Mouse (Mus musculus): ENCODE measurements around the gene Gm20388. TPM values are rescaled to one million over a fixed set of nuclear protein-coding genes. Genes with fewer than 3 reads are reported as not detected.

Gm20388 gene
- polyA plus RNA-seq, 1 experiment from 2014 or later, result 5.5 TPM

DNA sequence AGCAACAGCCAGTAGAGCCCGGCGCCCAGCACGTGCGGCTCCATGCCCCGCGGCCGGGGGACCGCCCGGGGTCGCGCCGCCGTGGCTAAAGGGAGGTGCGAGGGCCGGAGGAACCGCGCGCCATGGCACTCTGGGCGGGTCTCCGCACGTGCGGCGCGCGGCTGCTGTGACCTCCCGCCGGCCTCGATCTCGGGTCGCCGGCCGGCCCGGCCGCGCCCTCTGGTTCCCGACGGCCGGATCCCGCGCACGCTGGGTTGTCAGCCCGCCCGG lies 2640.3 kb downstream of the Gm20388 start:
- ATAC-seq (ENCODE audit: borderline replicate concordance, extremely low read depth, low FRiP score, low TSS enrichment), result no peak
- WGBS, result under 1% methylated on average over 35 of the region's 43 CpGs
- H3K4me1 ChIP-seq, result peaks cover 47% of the 10 kb centered on the region

DNA sequence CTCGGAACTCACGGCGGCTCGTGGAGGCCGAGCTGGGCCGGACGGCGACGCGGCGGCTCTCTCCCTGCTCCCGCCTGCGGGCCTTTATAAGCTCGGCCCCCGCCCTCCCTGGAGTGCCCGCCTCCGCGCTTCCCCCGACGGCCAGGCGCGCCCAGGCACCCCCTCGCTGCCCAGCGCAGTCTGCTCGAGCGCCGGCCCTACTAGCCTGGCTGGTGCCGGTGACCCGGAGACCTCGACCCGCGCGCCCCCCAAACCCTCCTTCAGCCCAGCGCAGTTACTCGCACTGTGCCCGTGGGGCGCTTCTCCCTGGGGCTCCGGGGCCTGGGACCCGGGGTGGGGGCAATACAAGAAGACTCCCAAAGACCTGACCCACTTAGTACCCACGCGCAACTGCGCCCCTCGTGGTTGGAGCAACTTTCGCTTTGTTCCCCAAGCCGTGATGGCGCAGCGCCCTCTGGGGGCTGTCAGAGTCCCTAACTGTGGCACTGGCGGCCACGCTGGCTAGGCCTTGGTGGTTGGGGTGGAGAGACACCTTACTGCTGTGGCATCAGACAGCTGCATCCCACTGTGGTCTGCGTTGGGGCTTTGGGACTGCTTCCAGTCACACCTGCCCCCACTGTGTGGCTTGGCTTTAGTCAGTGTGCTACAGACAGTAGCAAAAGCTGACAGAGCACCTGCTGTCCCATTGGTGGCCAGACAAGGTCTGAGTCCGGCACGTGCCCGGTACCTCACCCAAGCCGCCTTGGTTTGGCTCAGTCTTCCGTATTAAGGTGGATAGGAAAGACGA lies 2640.8 kb downstream of the Gm20388 start, which contains the start of gene Piezo1:
Gene Piezo1, minus strand, starts transcription at position 65 of the 787 bp plus-strand sequence.
- peak; percentile 87 for ATAC-seq (ENCODE audit: borderline replicate concordance, extremely low read depth, low FRiP score, low TSS enrichment)
- Histone ChIP-seq H3K4me3 (peak within 1 kb of the TSS; percentile 89), H3K4me1 (peaks cover 47% of the 10 kb centered on the region), H3K36me3 (no peaks in the 10 kb centered on the region), H3K27me3 (no peaks in the 10 kb centered on the region), H3K9ac (peak within 1 kb of the TSS; percentile 91), H3K9me3 (no peaks in the 10 kb centered on the region), H3K4me2 (peak within 1 kb of the TSS; percentile 76), H3K27ac (peak within 1 kb of the TSS; percentile 94)
- 9% methylated on average over 53 of the region's 56 CpGs for WGBS

More for the DNA sequence above, 2640.3 kb downstream of the Gm20388 start:
- Histone ChIP-seq H3K36me3 (no peaks in the 10 kb centered on the region), H3K9ac (peak overlapping the region; percentile 91), H3K27me3 (no peaks in the 10 kb centered on the region), H3K4me3 (peak overlapping the region; percentile 89), H3K4me2 (peak overlapping the region; percentile 76), H3K27ac (peak overlapping the region; percentile 94), H3K9me3 (no peaks in the 10 kb centered on the region)

GRCm38 (mm10) chr8:122554786-122555185 lies 2644.1 kb downstream of the Gm20388 start:
- H3K27ac ChIP-seq, result no peak overlapping the region
- 49% methylated on average over 6 of the region's 6 CpGs for WGBS
- no peaks in the 10 kb centered on the region for H3K27me3 ChIP-seq
- no peak overlapping the region for H3K9ac ChIP-seq
- no peak overlapping the region for H3K4me2 ChIP-seq
- H3K4me3 ChIP-seq, result no peak overlapping the region
- no peaks in the 10 kb centered on the region for H3K36me3 ChIP-seq
- H3K4me1 ChIP-seq, result peaks cover 40% of the 10 kb centered on the region
- no peaks in the 10 kb centered on the region for H3K9me3 ChIP-seq
- no peak for ATAC-seq (ENCODE audit: borderline replicate concordance, extremely low read depth, low FRiP score, low TSS enrichment)

- Histone ChIP-seq H3K9ac (0 out of 2 replicates have a peak overlapping the region, but pooled peaks have one; percentile 4), H3K4me1 (peaks cover 35% of the 10 kb centered on the region), H3K27me3 (no peaks in the 10 kb centered on the region), H3K4me3 (no peak overlapping the region), H3K4me2 (peak overlapping the region; percentile 30), H3K9me3 (no peaks in the 10 kb centered on the region), H3K36me3 (no peaks in the 10 kb centered on the region), H3K27ac (peak overlapping the region; percentile 90)
- 45% methylated on average over 12 of the region's 12 CpGs for WGBS
- ATAC-seq (ENCODE audit: borderline replicate concordance, extremely low read depth, low FRiP score, low TSS enrichment), result peak; percentile 72
These were observed 2645.7 kb downstream of the Gm20388 start for GRCm38 (mm10) chr8:122556030-122557009.

- Histone ChIP-seq H3K4me1 (peaks cover 35% of the 10 kb centered on the region), H3K27me3 (no peaks in the 10 kb centered on the region), H3K27ac (peak overlapping the region; percentile 90), H3K4me3 (no peak overlapping the region), H3K36me3 (no peaks in the 10 kb centered on the region), H3K9ac (no peak overlapping the region), H3K4me2 (0 out of 2 replicates have a peak overlapping the region, but pooled peaks have one; percentile 30), H3K9me3 (no peaks in the 10 kb centered on the region)
- no peak for ATAC-seq (ENCODE audit: borderline replicate concordance, extremely low read depth, low FRiP score, low TSS enrichment)
- 43% methylated on average over 10 of the region's 10 CpGs for WGBS
These were observed 2646.8 kb downstream of the Gm20388 start for GRCm38 (mm10) chr8:122557248-122558038.

GRCm38 (mm10) chr8:122558671-122559349 lies 2648.2 kb downstream of the Gm20388 start:
- WGBS, result 10% methylated on average over 12 of the region's 12 CpGs
- peak; percentile 28; the same call in 1 of the 2 replicates for ATAC-seq (ENCODE audit: borderline replicate concordance, extremely low read depth, low FRiP score, low TSS enrichment)
- H3K9ac ChIP-seq, result no peak overlapping the region
- H3K36me3 ChIP-seq, result no peaks in the 10 kb centered on the region
- H3K4me2 ChIP-seq, result no peak overlapping the region
- H3K9me3 ChIP-seq, result no peaks in the 10 kb centered on the region
- H3K4me1 ChIP-seq, result peaks cover 35% of the 10 kb centered on the region
- no peak overlapping the region for H3K4me3 ChIP-seq
- H3K27me3 ChIP-seq, result no peaks in the 10 kb centered on the region
- peak overlapping the region; percentile 70 for H3K27ac ChIP-seq

- Histone ChIP-seq H3K4me2 (no peak overlapping the region), H3K4me1 (peaks cover 28% of the 10 kb centered on the region), H3K36me3 (no peaks in the 10 kb centered on the region), H3K9me3 (no peaks in the 10 kb centered on the region), H3K27me3 (no peaks in the 10 kb centered on the region), H3K27ac (no peak overlapping the region), H3K9ac (no peak overlapping the region), H3K4me3 (no peak overlapping the region)
- ATAC-seq (ENCODE audit: borderline replicate concordance, extremely low read depth, low FRiP score, low TSS enrichment), result no peak
- 79% methylated on average over 5 of the region's 5 CpGs for WGBS
These were observed 2650.6 kb downstream of the Gm20388 start for GRCm38 (mm10) chr8:122561199-122561598.

DNA sequence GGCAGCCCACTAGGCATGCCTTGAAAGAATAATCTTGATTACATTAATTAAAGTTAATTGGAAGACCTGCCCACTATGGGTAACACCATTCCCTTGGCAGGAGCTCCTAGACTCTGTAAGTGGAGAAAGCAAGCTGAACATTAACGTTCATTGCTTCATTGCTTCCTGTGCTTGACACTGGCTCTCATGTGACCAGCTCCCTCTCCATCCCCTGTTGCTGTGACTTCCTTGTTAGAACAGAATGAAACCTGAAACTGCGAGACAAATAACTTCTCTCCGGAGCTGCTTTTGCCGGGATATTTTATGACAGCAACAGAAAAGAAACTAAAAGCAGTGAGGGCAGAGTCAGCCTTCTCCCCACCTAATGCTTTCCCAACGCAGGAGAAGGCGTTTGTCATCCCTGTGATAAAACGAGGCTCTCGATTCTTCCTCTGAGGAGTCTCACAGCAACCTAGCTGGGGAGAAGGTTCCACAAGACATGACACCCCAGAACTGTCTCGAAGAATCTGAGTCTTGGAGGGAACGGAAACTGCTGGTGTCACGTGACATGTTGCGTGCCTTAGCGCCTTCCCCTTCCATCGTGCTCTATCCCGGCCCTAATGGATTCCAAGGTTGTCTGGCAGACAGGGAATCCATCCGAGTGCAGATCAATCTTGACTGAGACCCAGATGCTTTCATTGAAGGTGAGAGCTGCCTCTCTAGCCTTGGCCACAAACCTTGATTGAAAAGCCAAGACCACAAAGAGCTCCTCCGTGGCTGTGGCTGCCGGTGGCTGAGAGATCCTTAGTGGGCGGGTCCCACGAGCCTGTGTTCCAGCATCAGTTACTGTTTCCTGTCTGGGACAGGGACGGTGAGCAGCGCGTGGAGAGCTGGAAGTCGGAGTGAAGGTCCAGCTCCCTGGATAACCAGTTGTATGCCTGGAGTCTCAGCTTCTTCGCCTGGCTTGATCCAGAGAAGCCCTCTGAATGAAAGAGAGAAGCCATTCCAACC lies 2654.0 kb downstream of the Gm20388 start:
- peaks cover under 1% of the 10 kb centered on the region for H3K36me3 ChIP-seq
- no peak overlapping the region for H3K4me3 ChIP-seq
- no peaks in the 10 kb centered on the region for H3K9me3 ChIP-seq
- 74% methylated on average over 25 of the region's 25 CpGs for WGBS
- H3K27me3 ChIP-seq, result no peaks in the 10 kb centered on the region
- peaks cover 21% of the 10 kb centered on the region for H3K4me1 ChIP-seq
- no peak for ATAC-seq (ENCODE audit: borderline replicate concordance, extremely low read depth, low FRiP score, low TSS enrichment)
- no peak overlapping the region for H3K4me2 ChIP-seq
- H3K27ac ChIP-seq, result no peak overlapping the region
- H3K9ac ChIP-seq, result no peak overlapping the region

- no peak for ATAC-seq (ENCODE audit: borderline replicate concordance, extremely low read depth, low FRiP score, low TSS enrichment)
- 15% methylated on average over 6 of the region's 6 CpGs for WGBS
These were observed 2656.1 kb downstream of the Gm20388 start for GRCm38 (mm10) chr8:122566766-122567165.

More at GRCm38 (mm10) chr8:122566766-122567165, 2656.1 kb downstream of the Gm20388 start:
- no peaks in the 10 kb centered on the region for H3K27me3 ChIP-seq
- peak overlapping the region; percentile 63 for H3K9ac ChIP-seq
- peak overlapping the region; percentile 88 for H3K4me2 ChIP-seq
- peaks cover 22% of the 10 kb centered on the region for H3K36me3 ChIP-seq
- no peaks in the 10 kb centered on the region for H3K9me3 ChIP-seq
- H3K4me3 ChIP-seq, result peak overlapping the region; percentile 91
- peak overlapping the region; percentile 97 for H3K27ac ChIP-seq
- peaks cover 25% of the 10 kb centered on the region for H3K4me1 ChIP-seq

Measured in lung, embryonic 15.5 days (tissue).